8 mouse cellular contexts compared by ENCODE assay signal in genomic region chr8:13644155-13644554, GRCm38 (mm10). TPM values are rescaled to one million over a fixed set of nuclear protein-coding genes. Genes with fewer than 3 reads are reported as not detected.
DNase-seq lines count a peak whose midpoint lies in the region.

No protein-coding gene starts in this region.

- peak; percentile 61 to 70 for DNase-seq in left cerebral cortex, adult 18-20 months (ENCODE audit: low spot score in 2 of 2)
- no peak for DNase-seq in left cerebral cortex, adult 11 months (ENCODE audit: low spot score)
- DNase-seq in embryo, embryonic 10 days (ENCODE audit: low spot score): peak; percentile 56
- DNase-seq in heart, adult 8-10 months (ENCODE audit: low spot score): peak; percentile 74
- DNase-seq in kidney, postnatal 10 days: peak; percentile 61
- DNase-seq in mesoderm, embryonic 11.5 days (ENCODE audit: low read depth, low spot score): peak; percentile 45
- no peak for DNase-seq in thymus, postnatal 4 days
- DNase-seq in B cell, adult 2 months: no peak

RNA-seq across cellular contexts. Expression of gene Rasa3, which starts 33.2 kb away (rescaled TPM):
- total RNA-seq in left cerebral cortex, adult 18-20 months (2021): 10 to 100 TPM; 65.6 to 72.9 TPM
- total RNA-seq in heart, adult 8-10 months (2022): 10 to 100 TPM; 13.2 to 16.2 (median 13.9) TPM

Comparison
In these comparisons a context has a peak if more than half of its experiments do, and no peak if none do; other contexts are left out.
1. DNase-seq: peak in left cerebral cortex, adult 18-20 months (2 of 2), embryo, embryonic 10 days (single experiment), heart, adult 8-10 months (single experiment), kidney, postnatal 10 days (single experiment) and mesoderm, embryonic 11.5 days (single experiment); none in left cerebral cortex, adult 11 months (single experiment), thymus, postnatal 4 days (single experiment) and B cell, adult 2 months (0 of 2).